21 mouse cellular contexts compared by ENCODE assay signal in the genomic region with DNA sequence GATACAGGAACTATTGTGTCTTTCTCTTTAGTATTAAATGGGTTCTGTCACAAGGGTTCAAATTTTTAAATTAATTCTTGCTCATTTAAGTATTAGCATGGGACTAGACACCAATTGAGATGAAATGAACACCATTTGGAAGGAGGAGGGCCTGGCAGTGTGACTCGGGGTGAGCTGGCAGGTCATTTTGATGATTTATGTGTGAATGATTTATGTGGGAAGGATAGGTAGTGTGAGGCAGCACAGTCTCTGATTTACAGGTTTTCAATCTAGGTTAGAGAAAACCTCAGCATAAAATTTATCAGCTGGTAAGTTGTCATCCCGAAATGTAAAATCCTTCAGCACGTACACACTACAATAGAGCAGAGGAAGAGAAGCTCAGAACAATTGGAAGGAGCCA.
A peak's percentile ranks its signal among the peaks of the same experiment; 100 is the strongest.
DNase-seq lines count a peak whose midpoint lies in the region; ATAC-seq lines count a peak whose summit lies in the region.
"Had no signal": no experiment of that assay in that cellular context is flagged by ENCODE, and none has a peak within 500 bp of the region (broad histone marks: within the 10 kb centered on the region; RNA-seq: fewer than 3 reads in every experiment).

No protein-coding gene starts in this region.

- no peaks in the 10 kb centered on the region for H3K9me3 ChIP-seq in neural tube, embryonic 11.5 days (ENCODE audit: control insufficient read depth, low read length)
- no peaks in the 10 kb centered on the region for H3K9me3 ChIP-seq in neural tube, embryonic 14.5 days (ENCODE audit: control insufficient read depth, low read length)
- H3K9me3 ChIP-seq: embryonic facial prominence, embryonic 13.5 days; embryonic facial prominence, embryonic 15.5 days; forebrain, embryonic 10.5 days; forebrain, embryonic 12.5 days had no signal

- H3K4me2 ChIP-seq in neural tube, embryonic 11.5 days (ENCODE audit: low read depth) = no peak overlapping the region
- no peak overlapping the region for H3K4me2 ChIP-seq in neural tube, embryonic 14.5 days (ENCODE audit: low read depth, low read length)
- H3K4me2 ChIP-seq: embryonic facial prominence, embryonic 13.5 days; embryonic facial prominence, embryonic 15.5 days; forebrain, embryonic 12.5 days had no signal

- H3K27me3 ChIP-seq in neural tube, embryonic 11.5 days (ENCODE audit: control insufficient read depth, insufficient read depth, low read length) = no peaks in the 10 kb centered on the region
- no peaks in the 10 kb centered on the region for H3K27me3 ChIP-seq in neural tube, embryonic 14.5 days (ENCODE audit: control insufficient read depth, insufficient read depth, low read length)
- H3K27me3 ChIP-seq: embryonic facial prominence, embryonic 13.5 days; embryonic facial prominence, embryonic 15.5 days; forebrain, embryonic 12.5 days had no signal

- H3K4me3 ChIP-seq in neural tube, embryonic 11.5 days (ENCODE audit: low read depth, low read length) = no peak overlapping the region
- no peak overlapping the region for H3K4me3 ChIP-seq in neural tube, embryonic 14.5 days (ENCODE audit: low read depth, low read length)
- H3K4me3 ChIP-seq: embryonic facial prominence, embryonic 13.5 days; embryonic facial prominence, embryonic 15.5 days; erythroblast, embryonic 14.5 days; forebrain, embryonic 10.5 days; forebrain, embryonic 12.5 days had no signal

- no peaks in the 10 kb centered on the region for H3K36me3 ChIP-seq in neural tube, embryonic 11.5 days (ENCODE audit: control insufficient read depth, insufficient read depth, low read length)
- no peaks in the 10 kb centered on the region for H3K36me3 ChIP-seq in neural tube, embryonic 14.5 days (ENCODE audit: control insufficient read depth, insufficient read depth, low read length)
- H3K36me3 ChIP-seq: embryonic facial prominence, embryonic 13.5 days; embryonic facial prominence, embryonic 15.5 days; forebrain, embryonic 10.5 days; forebrain, embryonic 12.5 days had no signal

- WGBS in neural tube, embryonic 11.5 days = 48% methylated on average over 3 of the region's 3 CpGs
- 28% methylated on average over 3 of the region's 3 CpGs for WGBS in neural tube, embryonic 14.5 days

- ATAC-seq in neural tube, embryonic 11.5 days (ENCODE audit: insufficient read depth, low FRiP score, low TSS enrichment) = peak; percentile 58; the same call in 1 of the 2 replicates
- peak; percentile 56; the same call in 1 of the 2 replicates for ATAC-seq in neural tube, embryonic 14.5 days (ENCODE audit: low read depth)
- ATAC-seq: forebrain, embryonic 14.5 days; forebrain, embryonic 16.5 days had no signal

- no peak overlapping the region for H3K9ac ChIP-seq in neural tube, embryonic 11.5 days (ENCODE audit: low read length)
- H3K9ac ChIP-seq in neural tube, embryonic 14.5 days (replicated peaks; ENCODE audit: low read depth, low read length) = no peak overlapping the region
- H3K9ac ChIP-seq: embryonic facial prominence, embryonic 13.5 days; embryonic facial prominence, embryonic 15.5 days; forebrain, embryonic 12.5 days had no signal

- H3K4me1 ChIP-seq in neural tube, embryonic 11.5 days (ENCODE audit: control insufficient read depth, insufficient read depth, low read length) = no peaks in the 10 kb centered on the region
- H3K4me1 ChIP-seq in neural tube, embryonic 14.5 days (ENCODE audit: control insufficient read depth, insufficient read depth, low read length) = peaks cover 3% of the 10 kb centered on the region; the same call in 1 of the 2 replicates
- H3K4me1 ChIP-seq: embryonic facial prominence, embryonic 15.5 days; forebrain, embryonic 10.5 days; forebrain, embryonic 12.5 days had no signal

- H3K27ac ChIP-seq in neural tube, embryonic 11.5 days (ENCODE audit: low read depth, low read length) = no peak overlapping the region
- no peak overlapping the region for H3K27ac ChIP-seq in neural tube, embryonic 14.5 days (ENCODE audit: low read depth, low read length)
- H3K27ac ChIP-seq: embryonic facial prominence, embryonic 13.5 days; embryonic facial prominence, embryonic 15.5 days; forebrain, embryonic 10.5 days; forebrain, embryonic 12.5 days had no signal

- no peak for DNase-seq in neural tube, embryonic 11.5 days (ENCODE audit: low spot score)
- no peak for DNase-seq in neural tube, embryonic 10.5 days (ENCODE audit: extremely low spot score, low spot score)
- peak; percentile 44 for DNase-seq in mesoderm, embryonic 11.5 days (ENCODE audit: low read depth, low spot score)
- DNase-seq in retina, postnatal 1 day = no peak
- DNase-seq: adrenal gland, adult 2 months; adrenal gland, postnatal 10 days; adrenal gland, postnatal 25 days; cerebellum, adult 11 months; cerebellum, adult 18-20 months; cerebellum, adult 8-10 months; cerebellum, adult 9-11 months; cerebellum, postnatal 14 days; cerebellum, postnatal 36 days had no signal
